Mouse (Mus musculus) erythroblast, embryonic 14.5 days (primary cell): ENCODE results near the gene Hexim1. TPM values are rescaled to one million over a fixed set of nuclear protein-coding genes. Genes with fewer than 3 reads are reported as not detected.

Experiments
- H3K27me3 ChIP-seq: 2 replicates; pipeline ENCODE4 v1.6.1; 2012; ENCODE audit warnings: inconsistent platforms; ENCODE audit not compliant: control insufficient read depth
- H3K36me3 ChIP-seq: 2 replicates; pipeline ENCODE4 v1.6.1; 2012; ENCODE audit warnings: mild to moderate bottlenecking, inconsistent platforms; ENCODE audit not compliant: control insufficient read depth
- H3K4me1 ChIP-seq: 2 replicates; pipeline ENCODE4 v1.6.1; 2012; ENCODE audit warnings: inconsistent platforms; ENCODE audit not compliant: control insufficient read depth
- H3K4me3 ChIP-seq: replicated peaks from 2 replicates; pipeline ENCODE3; 2012; ENCODE audit warnings: moderate library complexity, mild to moderate bottlenecking, inconsistent platforms
- H3K9me3 ChIP-seq: 2 replicates; pipeline ENCODE4 v1.6.1; 2012; ENCODE audit warnings: low read length, inconsistent platforms, mixed read lengths; ENCODE audit not compliant: control insufficient read depth
- GATA1 ChIP-seq: IDR thresholded peaks from 2 replicates; pipeline ENCODE4 v1.6.1; 2012; ENCODE audit warnings: low read length, inconsistent platforms, mixed read lengths
- TAL1 ChIP-seq: IDR thresholded peaks from 3 replicates; pipeline ENCODE4 v1.6.1; 2012; ENCODE audit warnings: low read length, inconsistent platforms, mixed read lengths
- polyA plus RNA-seq: library from polyadenylated mRNA; stranded (reverse); fragments of >175 nt; gene quantifications from 2 replicates; pipeline ENCODE4 v1.2.3, GENCODE M21; 2012

Gene Hexim1
- polyA plus RNA-seq, 1 experiment: 7.6 TPM

GRCm38 (mm10) chr11:103160738-103161137 is 44.7 kb downstream of the Hexim1 start:
- TF ChIP-seq TAL1: no peak
- no peak for TF ChIP-seq GATA1
- no peaks in the 10 kb centered on the region for H3K9me3 ChIP-seq
- H3K27me3 ChIP-seq: no peaks in the 10 kb centered on the region
- no peak overlapping the region for H3K4me3 ChIP-seq
- peaks cover 21% of the 10 kb centered on the region for H3K4me1 ChIP-seq
- H3K36me3 ChIP-seq: no peaks in the 10 kb centered on the region

DNA sequence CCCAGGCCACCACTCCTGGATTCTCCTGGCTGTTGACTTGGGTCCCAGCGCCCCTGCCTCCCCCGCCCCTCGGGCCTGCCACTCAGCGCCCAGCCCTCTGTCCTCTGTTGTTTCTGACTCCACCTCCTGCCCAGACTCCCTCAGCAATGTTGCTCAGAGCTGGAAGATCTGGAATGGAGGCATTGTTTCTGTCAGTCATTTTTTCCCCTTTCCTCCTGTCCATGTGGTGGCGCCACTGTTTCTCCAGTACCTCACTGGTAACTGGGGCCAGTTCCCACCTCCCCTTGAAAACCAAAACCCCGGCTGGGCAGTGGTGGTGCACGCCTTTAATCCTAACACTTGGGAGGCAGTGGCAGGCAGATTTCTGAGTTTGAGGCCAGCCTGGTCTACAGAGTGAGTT is 45.4 kb downstream of the Hexim1 start:
- H3K27me3 ChIP-seq: peaks cover 4% of the 10 kb centered on the region
- peaks cover 21% of the 10 kb centered on the region for H3K4me1 ChIP-seq
- TF ChIP-seq TAL1 (no peak), GATA1 (no peak)
- H3K36me3 ChIP-seq: no peaks in the 10 kb centered on the region
- peaks cover 5% of the 10 kb centered on the region for H3K9me3 ChIP-seq
- no peak overlapping the region for H3K4me3 ChIP-seq

GRCm38 (mm10) chr11:103162132-103162531 is 46.1 kb downstream of the Hexim1 start:
- H3K4me3 ChIP-seq: no peak overlapping the region

DNA sequence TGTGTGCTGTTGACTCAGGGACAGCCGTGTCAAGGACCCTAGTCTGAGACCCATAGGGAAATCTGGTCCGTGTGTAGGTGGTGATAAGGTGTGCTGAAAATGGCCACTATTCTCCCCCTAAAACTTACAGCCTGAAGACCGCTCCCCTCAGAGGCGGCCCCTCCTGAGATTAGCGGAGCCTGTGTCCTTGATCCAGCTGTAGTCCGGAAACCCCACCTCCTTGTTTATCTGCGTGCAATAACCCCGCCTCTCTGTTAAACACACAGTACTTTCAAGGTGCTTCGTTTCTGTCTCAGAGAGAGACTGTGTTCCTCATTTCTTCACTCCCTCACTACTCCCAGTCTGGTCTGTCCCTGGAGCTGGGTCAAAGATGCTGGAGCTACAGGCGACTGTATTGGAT is 48.4 kb downstream of the Hexim1 start:
- Histone ChIP-seq H3K4me3 (no peak overlapping the region), H3K9me3 (peaks cover 5% of the 10 kb centered on the region), H3K4me1 (peaks cover 10% of the 10 kb centered on the region), H3K27me3 (peaks cover 14% of the 10 kb centered on the region), H3K36me3 (no peaks in the 10 kb centered on the region)
- no peak for TF ChIP-seq TAL1
- no peak for TF ChIP-seq GATA1

More at GRCm38 (mm10) chr11:103162132-103162531, 46.1 kb downstream of the Hexim1 start:
- H3K9me3 ChIP-seq: peaks cover 5% of the 10 kb centered on the region
- peaks cover 4% of the 10 kb centered on the region for H3K27me3 ChIP-seq
- no peaks in the 10 kb centered on the region for H3K36me3 ChIP-seq
- TF ChIP-seq TAL1 (no peak), GATA1 (no peak)
- peaks cover 21% of the 10 kb centered on the region for H3K4me1 ChIP-seq

GRCm38 (mm10) chr11:103168690-103169390 is 52.8 kb downstream of the Hexim1 start:
- Histone ChIP-seq H3K9me3 (peaks cover 5% of the 10 kb centered on the region), H3K27me3 (peaks cover 48% of the 10 kb centered on the region), H3K36me3 (no peaks in the 10 kb centered on the region), H3K4me3 (no peak overlapping the region), H3K4me1 (peaks cover 10% of the 10 kb centered on the region)
- TF ChIP-seq TAL1: no peak
- no peak for TF ChIP-seq GATA1

Other genes with a start within 250 kb of the Hexim1 start
- gene Eftud2, start 235.2 kb upstream of the Hexim1 start, polyA plus RNA-seq: 19.5 and 23.9 TPM in 2 replicates
- 0.26 and 0.36 TPM in 2 replicates for gene Ccdc103, start 235.0 kb upstream of the Hexim1 start, polyA plus RNA-seq
- not detected in 2 replicates for gene Fam187a, start 231.1 kb upstream of the Hexim1 start, polyA plus RNA-seq
- 3.6 TPM in 2 replicates for gene Gfap, start 215.3 kb upstream of the Hexim1 start, polyA plus RNA-seq
- 13.5 and 14.9 TPM in 2 replicates for gene Kif18b, start 191.1 kb upstream of the Hexim1 start, polyA plus RNA-seq
- gene C1ql1, start 169.5 kb upstream of the Hexim1 start, polyA plus RNA-seq: not detected in 2 replicates
- gene Nmt1, start 88.0 kb upstream of the Hexim1 start, polyA plus RNA-seq: 1.5 and 3.6 TPM in 2 replicates
- gene Dcakd, start 87.9 kb upstream of the Hexim1 start, polyA plus RNA-seq: 2.1 and 3.4 TPM in 2 replicates
- 0.06 and 0.17 TPM in 2 replicates for gene Plcd3, start 14.6 kb upstream of the Hexim1 start, polyA plus RNA-seq
- gene Acbd4, start 14.5 kb upstream of the Hexim1 start, polyA plus RNA-seq: 67.7 and 78.7 TPM in 2 replicates
- 2.5 and 3.4 TPM in 2 replicates for gene Hexim2, start 16.2 kb downstream of the Hexim1 start, polyA plus RNA-seq
- 0.20 and 0.39 TPM in 2 replicates for gene Fmnl1, start 54.9 kb downstream of the Hexim1 start, polyA plus RNA-seq
- not detected in 2 replicates for gene 1700023F06Rik, start 92.3 kb downstream of the Hexim1 start, polyA plus RNA-seq
- not detected in 2 replicates for gene Spata32, start 102.2 kb downstream of the Hexim1 start, polyA plus RNA-seq
- 0.01 and 0.04 TPM in 2 replicates for gene Map3k14, start 151.2 kb downstream of the Hexim1 start, polyA plus RNA-seq
- 0.27 and 0.48 TPM in 2 replicates for gene Arhgap27, start 247.5 kb downstream of the Hexim1 start, polyA plus RNA-seq